Mouse (Mus musculus) CH12.LX (cell line): ENCODE results near the gene Dmkn.

ENCODE experiments used
- BHLHE40 ChIP-seq: IDR thresholded peaks from 2 replicates; pipeline ENCODE4 v1.6.1; 2011; ENCODE audit warnings: mild to moderate bottlenecking, low read depth, low read length, improper control_type of control experiment
- CTCF ChIP-seq, 2 experiments: IDR thresholded peaks in 1 of 2; conservative IDR thresholded peaks in 1 of 2; 2 replicates each; pipeline ENCODE4 v1.5.1; 2011 to 2012; ENCODE audit warnings: low read depth in 2 of 2, low read length in 2 of 2, improper control_type of control experiment in 1 of 2, inconsistent platforms in 1 of 2, mild to moderate bottlenecking in 1 of 2, moderate library complexity in 1 of 2
- E2F4 ChIP-seq: IDR thresholded peaks from 2 replicates; pipeline ENCODE4 v1.6.1; 2011; ENCODE audit warnings: low read depth, low read length, improper control_type of control experiment; ENCODE audit not compliant: insufficient replicate concordance
- EP300 ChIP-seq: IDR thresholded peaks from 2 replicates; pipeline ENCODE4 v1.6.1; 2011; ENCODE audit warnings: low read length, improper control_type of control experiment
- JUND ChIP-seq: conservative IDR thresholded peaks from 2 replicates; pipeline ENCODE4 v1.6.1; 2011; ENCODE audit warnings: low read depth, low read length, improper control_type of control experiment
- USF1 ChIP-seq: IDR thresholded peaks from 2 replicates; pipeline ENCODE4 v1.6.1; 2014; ENCODE audit warnings: low read depth, mild to moderate bottlenecking, inconsistent platforms, low read length, improper control_type of control experiment

GRCm38 (mm10) chr7:30766408-30766807, 2.9 kb downstream of the Dmkn start:
- TF ChIP-seq CTCF (conservative IDR thresholded peaks at IDR 0.05 in 1 of 2, IDR thresholded peaks at IDR 0.05 in 1 of 2; ENCODE audit: low read depth in 2 of 2, low read length in 2 of 2) (peak in 1 of 2 experiments; percentile 46; a peak in 2 of 4 replicates), JUND (no peak), E2F4 (no peak), USF1 (no peak), BHLHE40 (no peak), EP300 (no peak)
